Mouse (Mus musculus): ENCODE measurements at regions not wholly inside any gene's neighbourhood (a gene's known extent, or its start where the extent isn't known, plus 50 kb on each side); places are given as distances from the start of the nearest gene placed in this dataset.
A peak's percentile ranks its signal among the peaks of the same experiment; 100 is the strongest.
"Not testable (repeated sequence)": the region's sequence is repeated elsewhere in the genome, so short reads cannot be mapped to it uniquely, and the experiment has no call there.

- no peak for DNase-seq (ENCODE audit: low read depth)
These were observed 186.9 kb upstream of the Gm10750 start for GRCm38 (mm10) chr2:149203896-149204295.

DNA sequence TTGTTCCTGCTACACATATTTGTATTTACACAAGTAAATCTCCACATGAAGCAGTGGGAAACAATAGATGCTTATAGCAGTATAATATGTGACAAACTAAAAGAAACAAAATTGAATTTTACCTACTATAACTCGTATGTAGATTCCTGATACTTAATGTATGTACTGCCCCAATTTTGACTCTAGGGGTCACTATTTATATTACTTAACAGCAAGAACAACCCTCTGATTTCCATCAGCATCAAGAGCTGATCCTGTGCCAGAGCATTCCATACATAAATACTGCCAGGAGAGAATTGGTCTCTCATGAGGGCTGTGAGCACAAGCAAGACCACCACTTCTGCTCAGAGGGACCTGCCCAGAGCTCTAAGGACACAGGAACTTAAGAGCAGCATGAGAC lies 178.7 kb upstream of the Gm10750 start:
- DNase-seq (ENCODE audit: low read depth) = peak; percentile 1

DNA sequence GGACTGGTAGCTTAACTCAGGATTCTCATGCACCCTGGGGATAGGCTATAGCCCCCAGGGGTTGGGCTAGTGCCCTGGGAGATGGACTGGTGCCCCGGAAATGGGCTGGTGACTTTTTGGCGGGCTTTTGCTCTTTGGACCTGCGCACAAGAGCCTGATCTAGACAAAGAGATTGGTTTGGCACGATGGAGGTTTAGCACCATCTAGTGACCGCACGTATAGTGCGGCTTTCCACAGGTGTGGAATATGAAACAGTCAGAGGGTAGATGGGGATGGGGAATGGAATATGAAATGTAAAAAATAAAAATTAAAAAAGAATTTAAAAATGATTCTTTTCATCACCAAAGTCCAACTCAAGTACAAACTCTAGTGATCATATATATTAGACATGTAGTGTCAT lies 141.4 kb upstream of the Gm10750 start:
- not testable (repeated sequence) for DNase-seq (ENCODE audit: low read depth)

DNA sequence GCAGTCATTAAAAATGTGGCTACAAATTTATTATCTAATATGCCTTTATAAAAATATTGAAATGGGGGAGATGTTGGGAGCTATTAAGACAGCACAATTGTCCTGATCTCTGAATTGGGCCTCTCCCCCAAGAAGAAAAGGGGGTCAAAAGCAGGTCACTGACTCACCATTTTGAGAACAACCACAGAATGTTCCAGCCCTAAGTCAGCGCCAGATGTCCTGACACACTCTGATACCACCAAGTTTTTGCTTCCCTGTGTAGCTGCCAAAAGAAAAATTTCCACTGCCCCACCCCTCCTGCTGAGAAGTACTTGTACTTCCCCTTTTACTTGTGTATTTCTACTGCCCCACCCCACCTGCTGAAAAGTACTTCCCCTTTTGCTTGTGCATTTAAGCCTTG lies 92.5 kb upstream of the Gm10750 start:
- DNase-seq (ENCODE audit: low read depth) = not testable (repeated sequence)

- DNase-seq (ENCODE audit: low read depth) = no peak
These were observed 75.1 kb upstream of the Gm10750 start for GRCm38 (mm10) chr2:149092146-149092545.
